19 mouse cellular contexts compared by ENCODE assay signal in the genomic region with DNA sequence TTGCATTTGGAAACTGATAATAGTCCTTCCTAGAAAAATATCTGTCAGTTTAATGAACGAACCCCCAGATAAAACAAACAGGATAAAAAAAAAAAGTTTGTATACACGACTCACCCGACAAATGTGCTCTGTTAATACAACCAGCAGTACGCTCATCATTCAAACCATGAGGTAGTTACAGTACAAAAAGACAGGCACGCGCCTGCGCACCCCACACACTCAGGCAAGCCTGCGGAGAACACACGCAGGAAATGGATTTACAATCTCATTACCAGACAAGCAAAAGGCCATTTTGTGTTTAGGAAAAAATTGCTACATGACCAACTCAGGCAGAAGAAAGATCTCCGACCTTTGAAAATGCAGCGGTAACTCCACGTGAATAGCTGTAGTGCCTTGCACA.
DNase-seq lines count a peak whose midpoint lies in the region; ATAC-seq and TF ChIP-seq lines count a peak whose summit lies in the region.
"Had no signal": no experiment of that assay in that cellular context is flagged by ENCODE, and none has a peak within 500 bp of the region (broad histone marks: within the 10 kb centered on the region; RNA-seq: fewer than 3 reads in every experiment).

No protein-coding gene starts in this region.

- H3K4me1 ChIP-seq in hindbrain, embryonic 16.5 days (ENCODE audit: control insufficient read depth, insufficient read depth, low read depth, low read length), result peaks cover 11% of the 10 kb centered on the region
- H3K4me1 ChIP-seq in hindbrain, postnatal 0 days (ENCODE audit: insufficient read depth, low read length), result 0 out of 2 replicates have a peak, but pooled peaks cover 4% of the 10 kb centered on the region
- peaks cover 21% of the 10 kb centered on the region for H3K4me1 ChIP-seq in lung, embryonic 16.5 days (replicated peaks; ENCODE audit: control insufficient read depth, insufficient read depth, low read length)
- peaks cover 23% of the 10 kb centered on the region for H3K4me1 ChIP-seq in limb, embryonic 15.5 days
- H3K4me1 ChIP-seq in stomach, postnatal 0 days (replicated peaks; ENCODE audit: control insufficient read depth, insufficient read depth), result peaks cover 6% of the 10 kb centered on the region

- no peaks in the 10 kb centered on the region for H3K36me3 ChIP-seq in hindbrain, embryonic 16.5 days (ENCODE audit: control insufficient read depth, insufficient read depth, low read length)
- H3K36me3 ChIP-seq in hindbrain, postnatal 0 days (ENCODE audit: insufficient read depth, low read length), result no peaks in the 10 kb centered on the region
- peaks cover 2% of the 10 kb centered on the region; the same call in 1 of the 2 replicates for H3K36me3 ChIP-seq in lung, embryonic 16.5 days (ENCODE audit: control insufficient read depth, insufficient read depth, low read length)
- peaks cover 16% of the 10 kb centered on the region for H3K36me3 ChIP-seq in limb, embryonic 15.5 days
- peaks cover 15% of the 10 kb centered on the region; the same call in 1 of the 2 replicates for H3K36me3 ChIP-seq in stomach, postnatal 0 days (ENCODE audit: control insufficient read depth, insufficient read depth, low read length)
- H3K36me3 ChIP-seq: midbrain, embryonic 10.5 days; neural tube, embryonic 13.5 days had no signal

- no peaks in the 10 kb centered on the region for H3K27me3 ChIP-seq in hindbrain, embryonic 16.5 days (replicated peaks; ENCODE audit: control insufficient read depth, insufficient read depth, low read length)
- H3K27me3 ChIP-seq in hindbrain, postnatal 0 days (ENCODE audit: insufficient read depth, low read length), result no peaks in the 10 kb centered on the region
- H3K27me3 ChIP-seq in lung, embryonic 16.5 days (ENCODE audit: control insufficient read depth, insufficient read depth, low read depth, low read length), result no peaks in the 10 kb centered on the region
- H3K27me3 ChIP-seq in limb, embryonic 15.5 days, result no peaks in the 10 kb centered on the region
- no peaks in the 10 kb centered on the region for H3K27me3 ChIP-seq in stomach, postnatal 0 days (ENCODE audit: control insufficient read depth, insufficient read depth, low read length)
- H3K27me3 ChIP-seq: embryonic facial prominence, embryonic 15.5 days; neural tube, embryonic 13.5 days had no signal

- no peak overlapping the region for H3K4me2 ChIP-seq in hindbrain, embryonic 16.5 days (ENCODE audit: low read length)
- H3K4me2 ChIP-seq in hindbrain, postnatal 0 days (ENCODE audit: low read depth, low read length), result no peak overlapping the region
- H3K4me2 ChIP-seq in lung, embryonic 16.5 days (ENCODE audit: low read depth, low read length), result no peak overlapping the region
- H3K4me2 ChIP-seq in limb, embryonic 15.5 days, result no peak overlapping the region
- H3K4me2 ChIP-seq in stomach, postnatal 0 days (replicated peaks; ENCODE audit: low read depth), result no peak overlapping the region
- H3K4me2 ChIP-seq: embryonic facial prominence, embryonic 15.5 days; neural tube, embryonic 13.5 days had no signal

- no peak overlapping the region for H3K27ac ChIP-seq in hindbrain, embryonic 16.5 days (ENCODE audit: low read depth, low read length)
- no peak overlapping the region for H3K27ac ChIP-seq in hindbrain, postnatal 0 days
- peak overlapping the region; percentile 53 for H3K27ac ChIP-seq in lung, embryonic 16.5 days (ENCODE audit: low read length)
- 0 out of 2 replicates have a peak overlapping the region, but pooled peaks have one; percentile 50 for H3K27ac ChIP-seq in limb, embryonic 15.5 days
- H3K27ac ChIP-seq in stomach, postnatal 0 days (replicated peaks), result peak overlapping the region; percentile 58; the same call in 1 of the 2 replicates
- H3K27ac ChIP-seq: embryonic facial prominence, embryonic 15.5 days; kidney, postnatal 0 days; midbrain, embryonic 10.5 days; neural tube, embryonic 13.5 days had no signal

- ATAC-seq in hindbrain, embryonic 16.5 days, result 0 out of 2 replicates have a peak, but pooled peaks have one; percentile 50
- no peak for ATAC-seq in hindbrain, postnatal 0 days
- ATAC-seq in lung, embryonic 16.5 days (ENCODE audit: low read depth), result peak; percentile 41; the same call in 1 of the 2 replicates
- ATAC-seq in limb, embryonic 15.5 days (ENCODE audit: insufficient number of reproducible peaks, low FRiP score, low TSS enrichment, low read depth), result no peak
- no peak for ATAC-seq in stomach, postnatal 0 days (ENCODE audit: low FRiP score, low TSS enrichment)
- ATAC-seq: forebrain, embryonic 16.5 days; liver, postnatal 0 days had no signal

- no peak overlapping the region for H3K9ac ChIP-seq in hindbrain, embryonic 16.5 days (ENCODE audit: low read depth, low read length)
- H3K9ac ChIP-seq in hindbrain, postnatal 0 days (replicated peaks; ENCODE audit: low read length), result no peak overlapping the region
- no peak overlapping the region for H3K9ac ChIP-seq in lung, embryonic 16.5 days (ENCODE audit: low read length)
- no peak overlapping the region for H3K9ac ChIP-seq in limb, embryonic 15.5 days
- H3K9ac ChIP-seq in stomach, postnatal 0 days (ENCODE audit: low read length), result no peak overlapping the region
- H3K9ac ChIP-seq: embryonic facial prominence, embryonic 15.5 days; liver, postnatal 0 days; neural tube, embryonic 13.5 days had no signal

- DNase-seq in hindbrain, postnatal 0 days (ENCODE audit: low spot score), result no peak
- DNase-seq in lung, postnatal 25 days (ENCODE audit: low spot score), result no peak
- DNase-seq in stomach, postnatal 0 days (ENCODE audit: low spot score), result no peak
- no peak for DNase-seq in gastrocnemius, postnatal 4 days (ENCODE audit: low spot score in 2 of 2)
- DNase-seq: B cell, adult 2 months; cerebellum, adult 18-20 months; cerebellum, postnatal 36 days; heart, postnatal 4 days; liver, postnatal 0 days; thymus, adult 18-20 months; thymus, postnatal 4 days had no signal

- TF ChIP-seq EP300 in stomach, postnatal 0 days (optimal IDR thresholded peaks at IDR 0.05), result no peak

- no peak overlapping the region for H3K4me3 ChIP-seq in hindbrain, embryonic 16.5 days (ENCODE audit: low read length)
- H3K4me3 ChIP-seq in hindbrain, postnatal 0 days (ENCODE audit: low read length), result no peak overlapping the region
- no peak overlapping the region for H3K4me3 ChIP-seq in lung, embryonic 16.5 days (ENCODE audit: low read length)
- H3K4me3 ChIP-seq in limb, embryonic 15.5 days, result no peak overlapping the region
- H3K4me3 ChIP-seq in stomach, postnatal 0 days (ENCODE audit: low read depth, low read length), result no peak overlapping the region
- H3K4me3 ChIP-seq: embryonic facial prominence, embryonic 15.5 days; midbrain, embryonic 10.5 days; neural tube, embryonic 13.5 days had no signal

- TF ChIP-seq CTCF in hindbrain, postnatal 0 days (IDR thresholded peaks at IDR 0.05; ENCODE audit: low read depth), result no peak
- no peak for TF ChIP-seq CTCF in stomach, postnatal 0 days (IDR thresholded peaks at IDR 0.05; ENCODE audit: low read depth)

- WGBS in hindbrain, embryonic 16.5 days, result 71% methylated on average over 12 of the region's 12 CpGs
- 73% methylated on average over 12 of the region's 12 CpGs for WGBS in hindbrain, postnatal 0 days
- WGBS in lung, embryonic 16.5 days, result 42% methylated on average over 12 of the region's 12 CpGs
- WGBS in limb, embryonic 15.5 days, result 53% methylated on average over 12 of the region's 12 CpGs
- WGBS in stomach, postnatal 0 days, result 53% methylated on average over 12 of the region's 12 CpGs

- no peaks in the 10 kb centered on the region for H3K9me3 ChIP-seq in hindbrain, embryonic 16.5 days (ENCODE audit: control insufficient read depth, low read length)
- H3K9me3 ChIP-seq in hindbrain, postnatal 0 days (ENCODE audit: low read length), result no peaks in the 10 kb centered on the region
- no peaks in the 10 kb centered on the region for H3K9me3 ChIP-seq in lung, embryonic 16.5 days (ENCODE audit: control insufficient read depth, low read length)
- no peaks in the 10 kb centered on the region for H3K9me3 ChIP-seq in limb, embryonic 15.5 days
- H3K9me3 ChIP-seq in stomach, postnatal 0 days (ENCODE audit: control insufficient read depth, low read length), result no peaks in the 10 kb centered on the region
- H3K9me3 ChIP-seq: embryonic facial prominence, embryonic 15.5 days; midbrain, embryonic 10.5 days; neural tube, embryonic 13.5 days had no signal

Comparison
In these comparisons a context has a peak if more than half of its experiments do, and no peak if none do; other contexts are left out.
1. ATAC-seq: peak in hindbrain, embryonic 16.5 days (single experiment) and lung, embryonic 16.5 days (single experiment); none in hindbrain, postnatal 0 days (single experiment), limb, embryonic 15.5 days (single experiment) and stomach, postnatal 0 days (single experiment).
2. H3K27ac ChIP-seq: peak in lung, embryonic 16.5 days (single experiment), limb, embryonic 15.5 days (single experiment) and stomach, postnatal 0 days (single experiment); none in hindbrain, embryonic 16.5 days (single experiment) and hindbrain, postnatal 0 days (single experiment).